Mouse (Mus musculus) heart, postnatal 0 days (tissue): Measurements from ENCODE around the gene Nefh.

ENCODE experiments used
- CTCF ChIP-seq: IDR thresholded peaks from 2 replicates; pipeline ENCODE4 v1.5.1; 2016; ENCODE audit warnings: antibody characterized with exemption, control low read depth, low read depth
- EP300 ChIP-seq: IDR thresholded peaks from 2 replicates; pipeline ENCODE4 v1.6.1; 2016; ENCODE audit warnings: antibody characterized with exemption, low read depth

DNA sequence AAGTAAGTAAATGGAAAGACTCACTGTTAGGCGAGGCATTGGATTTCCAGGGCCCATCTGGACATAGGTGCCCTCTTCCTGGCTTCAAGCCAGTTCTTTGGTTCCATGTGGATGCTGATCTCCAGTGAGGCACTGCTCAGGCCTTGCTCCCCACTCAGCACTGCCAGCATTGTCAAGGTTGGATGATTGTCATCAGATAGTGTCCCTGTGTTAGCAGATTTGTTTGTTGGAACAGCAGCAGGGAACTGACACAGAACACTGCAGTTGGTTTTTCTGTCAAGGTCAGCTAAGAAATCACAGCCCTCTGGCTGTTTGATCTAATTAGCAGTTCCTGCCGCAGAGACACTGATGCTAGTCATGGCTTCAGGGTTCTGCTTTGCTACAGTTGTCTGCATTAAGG lies 26.6 kb downstream of the Nefh start:
- TF ChIP-seq CTCF: no peak
- TF ChIP-seq EP300: no peak
